Mouse (Mus musculus) liver, embryonic 15.5 days (tissue): ENCODE data around the gene Clec2i. TPM values are rescaled to one million over a fixed set of nuclear protein-coding genes. Genes with fewer than 3 reads are reported as not detected.

Source experiments
- ATAC-seq: fragments of 200-750 bp; cut with Nextera tagmentation; 2 replicates; pipeline ENCODE4 v1.8.0; 2017; ENCODE audit warnings: moderate number of reproducible peaks, mild to moderate bottlenecking, moderate library complexity; ENCODE audit not compliant: insufficient read depth
- H3K27ac ChIP-seq: fragments of 300-500 bp; sonication (generic); replicated peaks from 2 replicates; pipeline ENCODE4 v1.5.1; 2015; ENCODE audit warnings: mild to moderate bottlenecking, inconsistent platforms
- H3K27me3 ChIP-seq: fragments of 300-500 bp; sonication (generic); 2 replicates; pipeline ENCODE4 v1.6.1; 2015; ENCODE audit warnings: mild to moderate bottlenecking, inconsistent platforms
- H3K36me3 ChIP-seq: fragments of 300-500 bp; sonication (generic); replicated peaks from 2 replicates; pipeline ENCODE4 v1.6.1; 2015; ENCODE audit warnings: moderate library complexity, mild to moderate bottlenecking, inconsistent platforms
- H3K4me1 ChIP-seq: fragments of 300-500 bp; sonication (generic); replicated peaks from 2 replicates; pipeline ENCODE4 v1.6.1; 2015; ENCODE audit warnings: inconsistent platforms
- H3K4me2 ChIP-seq: fragments of 300-500 bp; sonication (generic); 2 replicates; pipeline ENCODE4 v1.6.1; 2015; ENCODE audit warnings: moderate library complexity, mild to moderate bottlenecking, inconsistent platforms
- H3K4me3 ChIP-seq: fragments of 300-500 bp; sonication (generic); replicated peaks from 2 replicates; pipeline ENCODE4 v1.5.1; 2015; ENCODE audit warnings: mild to moderate bottlenecking, inconsistent platforms
- H3K9ac ChIP-seq: fragments of 300-500 bp; sonication (generic); 2 replicates; pipeline ENCODE4 v1.6.1; 2015; ENCODE audit warnings: moderate library complexity, mild to moderate bottlenecking, inconsistent platforms
- H3K9me3 ChIP-seq: fragments of 300-500 bp; sonication (generic); replicated peaks from 2 replicates; pipeline ENCODE4 v1.6.1; 2016; ENCODE audit warnings: inconsistent platforms
- WGBS: fragments of 180-500 bp; shearing (Covaris S2); methylation state at CpG from one replicate; pipeline ENCODE4 v1.1.7; 2015; ENCODE audit warnings: mixed read lengths; ENCODE audit not compliant: insufficient replicate concordance; 5-methylcytosine and 5-hydroxymethylcytosine counted together
- polyA plus RNA-seq: library from polyadenylated mRNA; unstranded; fragments of >200 nt; fragmentation: Nextera tagmentation; extraction: Ambion mirVana; gene quantifications from 2 replicates; pipeline ENCODE4 v1.2.1, GENCODE M21; 2015

The Clec2i gene
- polyA plus RNA-seq, 1 experiment from 2014 or later: 0.25 TPM

DNA sequence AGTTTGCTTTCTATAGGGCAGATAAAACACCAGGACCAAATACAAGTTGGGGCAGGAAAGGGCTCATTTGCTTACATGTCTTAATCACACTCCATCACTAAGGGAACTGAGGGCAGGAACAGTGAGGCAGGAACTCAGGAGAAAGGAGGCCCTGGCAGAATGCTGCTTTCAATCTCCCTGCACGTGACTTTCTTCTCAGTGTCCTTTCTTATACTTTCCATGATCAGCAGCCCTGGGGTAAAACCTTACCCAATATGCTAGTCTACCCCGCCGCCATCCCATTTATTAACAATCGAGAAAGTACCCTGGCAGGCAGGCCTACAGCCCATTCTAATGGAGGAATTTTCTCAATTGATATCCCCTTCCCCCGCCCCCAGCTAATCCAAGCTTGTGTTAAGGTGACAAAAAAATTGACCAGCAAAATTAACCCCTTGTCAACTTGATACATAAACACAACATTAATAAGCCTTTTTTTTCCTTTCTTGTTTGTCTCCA lies 42.8 kb upstream of the Clec2i start:
- H3K27me3 ChIP-seq: no peaks in the 10 kb centered on the region
- 0 out of 2 replicates have a peak overlapping the region, but pooled peaks have one; percentile 90 for H3K4me2 ChIP-seq
- H3K4me3 ChIP-seq: no peak overlapping the region
- H3K4me1 ChIP-seq: peaks cover 44% of the 10 kb centered on the region
- no peaks in the 10 kb centered on the region for H3K9me3 ChIP-seq
- 78% methylated on average over 5 of the region's 5 CpGs for WGBS
- H3K36me3 ChIP-seq: no peaks in the 10 kb centered on the region
- H3K9ac ChIP-seq: no peak overlapping the region
- ATAC-seq: no peak
- no peak overlapping the region for H3K27ac ChIP-seq

DNA sequence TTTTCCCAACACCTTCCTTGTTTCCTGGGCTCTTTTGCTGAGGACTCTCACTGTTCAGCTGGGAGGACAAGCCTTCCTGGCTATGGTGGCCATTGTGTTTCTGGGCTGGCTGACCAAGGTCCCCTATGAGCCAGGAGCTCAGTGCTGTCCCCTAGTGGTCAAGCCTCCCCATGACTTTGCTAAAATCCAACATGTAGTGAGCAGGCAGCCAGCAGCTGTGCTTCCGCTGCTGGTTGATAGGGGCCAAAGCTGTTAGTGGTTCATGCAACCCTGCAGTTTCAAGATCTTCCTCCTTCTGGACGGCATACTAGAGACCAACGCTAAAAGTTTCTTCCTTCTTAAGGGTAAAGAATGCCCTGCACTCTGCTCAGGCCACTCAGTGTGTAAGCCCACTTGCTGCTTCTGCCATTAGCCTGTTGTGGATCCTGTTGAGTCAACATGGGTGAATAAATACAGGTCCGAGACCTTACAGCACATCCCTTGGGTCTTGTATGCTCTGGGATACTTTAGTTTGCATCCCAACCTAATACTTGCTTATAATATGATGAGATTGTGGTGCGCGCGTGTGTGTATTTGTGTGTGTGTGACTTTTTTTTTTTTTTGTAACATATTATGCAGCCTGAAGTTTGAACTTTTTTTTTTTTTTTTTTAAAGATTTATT lies 41.9 kb upstream of the Clec2i start:
- Histone ChIP-seq H3K9ac (peak overlapping the region; percentile 15; the same call in 1 of the 2 replicates), H3K4me1 (peaks cover 42% of the 10 kb centered on the region), H3K4me2 (peak overlapping the region; percentile 51), H3K27ac (peak overlapping the region; percentile 69; the same call in 1 of the 2 replicates), H3K4me3 (peak overlapping the region; percentile 15), H3K9me3 (no peaks in the 10 kb centered on the region), H3K36me3 (no peaks in the 10 kb centered on the region), H3K27me3 (no peaks in the 10 kb centered on the region)
- WGBS: 15% methylated on average over 7 of the region's 7 CpGs
- ATAC-seq: peak; percentile 28

DNA sequence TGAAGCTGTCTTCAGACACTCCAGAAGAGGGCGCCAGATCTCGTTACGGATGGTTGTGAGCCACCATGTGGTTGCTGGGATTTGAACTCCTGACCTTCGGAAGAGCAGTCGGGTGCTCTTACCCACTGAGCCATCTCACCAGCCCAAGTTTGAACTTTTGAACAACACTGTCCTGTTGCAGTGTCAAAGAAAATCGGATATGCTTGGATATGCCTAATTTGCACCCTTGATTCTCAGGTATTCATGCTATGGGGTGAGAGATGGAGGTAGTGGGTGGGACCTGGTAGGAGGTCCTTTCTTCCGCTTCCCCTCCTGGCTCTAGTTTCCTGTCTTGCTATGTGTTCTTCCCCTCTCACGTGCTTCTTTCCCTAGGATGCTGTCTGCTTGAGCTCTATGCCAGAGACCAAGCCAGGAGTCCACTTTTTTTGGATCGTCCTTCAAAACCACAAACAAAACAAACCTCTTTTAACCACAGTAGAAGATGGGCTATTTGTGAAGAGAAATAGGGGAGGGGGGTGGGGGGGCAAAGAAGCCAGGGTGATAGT lies 41.3 kb upstream of the Clec2i start:
- WGBS: 31% methylated on average over 9 of the region's 9 CpGs
- ATAC-seq: peak; percentile 10
- Histone ChIP-seq H3K27ac (no peak overlapping the region), H3K27me3 (no peaks in the 10 kb centered on the region), H3K4me2 (no peak overlapping the region), H3K36me3 (no peaks in the 10 kb centered on the region), H3K4me1 (peaks cover 42% of the 10 kb centered on the region), H3K4me3 (no peak overlapping the region), H3K9ac (no peak overlapping the region), H3K9me3 (no peaks in the 10 kb centered on the region)

DNA sequence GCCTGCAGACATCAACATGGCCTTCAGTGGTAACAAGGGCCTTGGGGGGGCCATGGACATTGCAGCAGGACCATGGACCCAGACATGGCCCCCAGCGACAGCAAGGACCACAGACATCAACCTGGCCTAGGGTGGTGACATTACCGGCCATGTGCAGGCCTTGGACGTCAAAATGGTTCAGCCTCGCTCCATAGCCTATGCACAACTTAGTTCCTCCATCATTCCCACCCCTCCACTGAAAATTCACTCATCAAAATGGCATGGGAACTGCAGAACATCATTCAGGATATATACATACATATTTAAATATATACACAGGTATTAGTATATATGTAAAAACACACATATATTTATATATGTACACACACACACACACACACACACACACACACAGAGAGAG lies 40.0 kb upstream of the Clec2i start:
- H3K9ac ChIP-seq: no peak overlapping the region
- no peaks in the 10 kb centered on the region for H3K27me3 ChIP-seq
- peaks cover 38% of the 10 kb centered on the region for H3K4me1 ChIP-seq
- H3K36me3 ChIP-seq: no peaks in the 10 kb centered on the region
- H3K27ac ChIP-seq: no peak overlapping the region
- no peak overlapping the region for H3K4me3 ChIP-seq
- no peak for ATAC-seq
- WGBS: 78% methylated on average over 4 of the region's 4 CpGs
- H3K4me2 ChIP-seq: no peak overlapping the region
- H3K9me3 ChIP-seq: no peaks in the 10 kb centered on the region

DNA sequence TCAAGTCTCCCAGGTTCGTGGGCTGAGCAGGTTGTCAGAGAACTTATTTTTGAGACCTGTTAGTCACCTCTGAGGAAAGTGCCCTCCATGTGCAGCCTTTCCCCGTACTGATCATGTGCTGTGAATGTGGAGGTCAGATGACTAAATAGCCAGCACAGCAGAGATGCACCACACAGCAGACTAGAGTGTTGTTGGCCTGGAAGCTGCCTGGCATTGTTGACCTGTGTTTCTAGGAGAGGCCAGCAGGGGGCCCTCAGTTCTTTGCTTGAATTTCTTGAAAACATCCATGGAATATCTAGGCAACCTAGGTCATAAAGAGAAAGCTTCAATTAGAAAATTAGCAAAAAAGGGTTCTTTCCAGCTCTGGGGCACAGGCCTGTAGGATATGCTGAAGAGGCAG lies 37.5 kb upstream of the Clec2i start:
- WGBS: 36% methylated on average over 2 of the region's 2 CpGs
- Histone ChIP-seq H3K36me3 (no peaks in the 10 kb centered on the region), H3K4me2 (no peak overlapping the region), H3K4me3 (no peak overlapping the region), H3K9ac (no peak overlapping the region), H3K4me1 (peaks cover 21% of the 10 kb centered on the region), H3K27me3 (no peaks in the 10 kb centered on the region), H3K9me3 (no peaks in the 10 kb centered on the region), H3K27ac (no peak overlapping the region)
- no peak for ATAC-seq

DNA sequence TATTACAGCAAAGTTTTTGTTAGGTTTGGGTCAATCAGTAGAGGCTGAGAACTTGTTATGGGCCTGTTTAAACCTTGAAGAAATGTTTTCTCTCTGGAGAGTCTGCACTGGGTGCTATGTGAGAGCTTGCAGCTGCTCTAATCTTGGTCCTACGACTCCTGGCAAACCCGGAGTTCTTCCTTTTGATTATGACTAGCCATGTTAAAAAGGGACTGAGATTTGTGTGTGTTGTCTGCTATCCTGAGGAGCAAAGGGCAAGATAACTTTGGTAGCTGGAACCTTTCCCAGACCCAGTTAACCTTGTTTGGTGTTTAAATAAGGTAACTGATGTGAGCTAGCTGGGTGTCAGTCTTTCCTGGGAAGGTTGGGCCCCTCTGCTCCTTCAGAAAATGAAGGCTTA lies 36.7 kb upstream of the Clec2i start:
- WGBS: 35% methylated on average over 2 of the region's 2 CpGs
- Histone ChIP-seq H3K4me3 (no peak overlapping the region), H3K4me1 (peaks cover 20% of the 10 kb centered on the region), H3K4me2 (no peak overlapping the region; the same call in 1 of the 2 replicates), H3K36me3 (no peaks in the 10 kb centered on the region), H3K27me3 (no peaks in the 10 kb centered on the region), H3K9me3 (no peaks in the 10 kb centered on the region), H3K27ac (no peak overlapping the region), H3K9ac (no peak overlapping the region)
- no peak for ATAC-seq

DNA sequence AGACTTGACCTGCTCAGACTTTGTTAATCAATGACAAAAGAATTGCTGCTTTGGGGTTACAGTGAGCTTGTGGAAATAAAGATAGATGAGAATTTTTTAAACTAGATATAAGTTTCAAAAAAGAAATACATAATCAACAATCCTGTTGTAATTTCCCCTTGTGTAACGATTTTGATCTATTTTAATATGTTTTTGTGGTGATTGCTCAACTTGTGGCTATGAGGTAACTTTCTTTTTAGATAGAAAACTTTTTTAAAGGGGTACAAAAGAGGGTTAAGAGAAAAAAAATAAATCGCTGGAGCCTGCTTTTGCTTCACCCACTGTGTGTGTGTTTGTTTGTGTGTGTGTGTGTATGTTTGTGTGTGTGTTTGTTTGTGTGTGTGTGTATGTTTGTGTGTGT lies 36.2 kb upstream of the Clec2i start:
- peaks cover 19% of the 10 kb centered on the region for H3K4me1 ChIP-seq
- no peak overlapping the region for H3K4me3 ChIP-seq
- 32% methylated on average over 2 of the region's 2 CpGs for WGBS
- H3K27ac ChIP-seq: no peak overlapping the region
- H3K9me3 ChIP-seq: no peaks in the 10 kb centered on the region
- H3K9ac ChIP-seq: no peak overlapping the region
- no peak for ATAC-seq
- H3K27me3 ChIP-seq: no peaks in the 10 kb centered on the region
- H3K4me2 ChIP-seq: no peak overlapping the region; the same call in 1 of the 2 replicates
- H3K36me3 ChIP-seq: no peaks in the 10 kb centered on the region

DNA sequence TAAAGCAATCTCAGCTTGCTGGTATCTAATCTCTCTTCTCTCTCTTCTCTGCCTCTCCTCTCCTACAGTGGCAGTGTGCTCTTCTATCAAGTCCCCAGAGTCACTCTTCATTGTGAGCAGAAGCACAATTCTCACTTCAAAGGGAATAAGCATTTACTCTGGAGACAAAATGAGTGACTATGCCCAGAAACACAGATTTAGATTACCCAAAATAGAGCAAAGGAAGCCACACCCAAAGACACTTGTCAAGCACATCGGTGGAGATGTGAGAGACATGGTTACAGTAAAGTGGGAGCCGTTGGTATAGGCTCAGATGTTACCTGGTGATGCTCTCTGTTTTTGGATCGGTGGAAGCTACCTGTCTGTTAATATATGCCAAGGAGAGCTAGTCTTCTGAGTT lies 34.6 kb upstream of the Clec2i start:
- H3K9ac ChIP-seq: no peak overlapping the region

DNA sequence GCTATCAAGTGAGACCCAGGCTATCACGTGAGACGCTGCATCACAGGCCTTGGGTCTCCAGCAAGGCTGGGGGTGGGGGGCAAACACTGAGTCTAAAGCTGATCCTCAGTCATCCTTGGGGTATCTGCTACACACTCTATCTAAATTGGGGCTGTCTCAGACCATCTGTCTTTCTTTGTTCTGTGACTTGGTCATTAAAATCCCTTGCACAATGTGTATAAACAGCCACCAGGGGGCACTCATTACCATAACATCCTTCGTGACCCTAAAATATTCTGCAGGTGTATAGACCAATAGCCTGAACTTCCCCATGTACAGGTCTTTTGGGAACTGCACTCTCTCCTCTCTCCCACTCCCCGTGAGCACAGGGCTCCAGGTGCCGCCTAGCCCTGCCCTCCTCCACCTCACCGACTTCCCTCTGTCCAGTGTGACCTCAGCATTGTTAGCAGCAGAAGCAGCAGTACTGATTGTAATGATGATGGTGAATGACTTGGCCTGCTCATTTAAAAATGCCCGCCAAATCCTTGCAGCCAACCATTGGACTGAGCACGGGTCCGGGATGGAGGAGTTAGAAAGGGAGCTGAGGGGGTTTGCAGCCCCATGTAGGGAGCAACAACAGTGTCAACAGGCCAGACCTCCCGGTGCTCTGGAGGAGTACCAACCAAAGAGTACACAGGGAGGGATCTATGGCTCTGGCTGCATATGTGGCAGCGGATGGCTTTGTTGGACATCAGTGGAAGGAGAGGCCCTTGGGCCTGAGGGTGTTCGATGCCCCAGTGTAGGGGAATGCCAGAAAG lies 33.2 kb upstream of the Clec2i start:
- no peak; the same call in 1 of the 2 replicates for ATAC-seq
- 43% methylated on average over 12 of the region's 12 CpGs for WGBS
- H3K9ac ChIP-seq: no peak overlapping the region
- peaks cover 21% of the 10 kb centered on the region for H3K4me1 ChIP-seq
- H3K27me3 ChIP-seq: no peaks in the 10 kb centered on the region
- H3K27ac ChIP-seq: no peak overlapping the region
- no peak overlapping the region for H3K4me3 ChIP-seq
- no peak overlapping the region for H3K4me2 ChIP-seq
- no peaks in the 10 kb centered on the region for H3K36me3 ChIP-seq
- no peaks in the 10 kb centered on the region for H3K9me3 ChIP-seq

More for the DNA sequence above, 34.6 kb upstream of the Clec2i start:
- Histone ChIP-seq H3K36me3 (no peaks in the 10 kb centered on the region), H3K4me3 (no peak overlapping the region), H3K27me3 (no peaks in the 10 kb centered on the region), H3K4me2 (no peak overlapping the region), H3K4me1 (peaks cover 21% of the 10 kb centered on the region), H3K9me3 (no peaks in the 10 kb centered on the region), H3K27ac (no peak overlapping the region)
- no peak for ATAC-seq
- 45% methylated on average over 3 of the region's 3 CpGs for WGBS

DNA sequence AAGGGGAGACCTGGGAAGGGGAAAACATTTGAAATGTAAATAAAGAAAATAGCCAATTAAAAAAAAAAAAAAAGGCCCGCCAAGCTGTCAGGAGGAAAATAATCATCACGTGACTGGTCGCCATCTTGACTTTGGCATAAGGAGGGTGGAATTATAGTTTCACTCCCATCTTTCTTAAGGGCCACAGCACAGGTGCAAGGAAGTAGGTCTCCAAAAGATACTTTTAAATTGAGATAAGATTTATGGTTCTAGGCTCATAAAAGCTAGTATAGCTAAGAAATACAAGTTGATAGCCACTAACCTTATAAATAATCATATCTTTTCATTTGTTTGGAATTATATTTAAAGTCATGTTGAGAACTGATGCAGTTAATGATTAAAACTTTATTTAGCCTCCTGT lies 32.5 kb upstream of the Clec2i start:
- WGBS: 80% methylated on average over 3 of the region's 3 CpGs
- no peak overlapping the region for H3K9ac ChIP-seq

DNA sequence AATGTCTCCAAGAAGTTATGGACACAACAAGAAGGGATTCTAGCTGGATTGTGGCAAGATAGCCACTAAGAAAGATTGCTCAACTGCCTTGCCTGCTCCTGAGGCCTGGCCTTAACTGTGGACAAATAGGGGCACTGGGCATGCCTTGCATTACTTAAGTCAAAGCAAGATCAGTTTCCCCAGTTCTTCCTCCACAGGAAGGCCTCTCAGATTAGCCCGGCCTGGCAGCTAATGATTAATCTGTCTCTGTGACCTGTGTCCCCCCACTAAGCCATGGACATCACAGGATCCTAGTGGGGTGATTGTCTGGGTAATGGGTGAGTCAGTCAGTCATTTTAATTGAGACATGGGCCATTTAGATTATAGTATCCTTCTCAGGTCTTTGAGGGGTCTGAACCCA lies 31.9 kb upstream of the Clec2i start:
- ATAC-seq: no peak
- Histone ChIP-seq H3K27ac (no peak overlapping the region), H3K9ac (no peak overlapping the region)

More for the DNA sequence above, 32.5 kb upstream of the Clec2i start:
- H3K27ac ChIP-seq: no peak overlapping the region
- H3K4me1 ChIP-seq: peaks cover 17% of the 10 kb centered on the region
- no peak overlapping the region for H3K4me2 ChIP-seq
- no peaks in the 10 kb centered on the region for H3K36me3 ChIP-seq
- no peak for ATAC-seq
- H3K9me3 ChIP-seq: no peaks in the 10 kb centered on the region
- no peaks in the 10 kb centered on the region for H3K27me3 ChIP-seq
- no peak overlapping the region for H3K4me3 ChIP-seq

More for the DNA sequence above, 31.9 kb upstream of the Clec2i start:
- Histone ChIP-seq H3K4me1 (peaks cover 14% of the 10 kb centered on the region), H3K27me3 (no peaks in the 10 kb centered on the region), H3K36me3 (no peaks in the 10 kb centered on the region), H3K4me3 (no peak overlapping the region), H3K9me3 (no peaks in the 10 kb centered on the region), H3K4me2 (no peak overlapping the region)
- WGBS: 20% methylated on average over 1 of the region's 1 CpGs
